Mouse (Mus musculus) intestine, embryonic 14.5 days (tissue): Measurements from ENCODE around the gene Cib1. TPM values are rescaled to one million over a fixed set of nuclear protein-coding genes. Genes with fewer than 3 reads are reported as not detected.

ENCODE experiments used
- ATAC-seq: fragments of 200-750 bp; cut with Nextera tagmentation; replicated peaks from 2 replicates; pipeline ENCODE4 v1.8.0; 2017; ENCODE audit warnings: low read depth, moderate number of reproducible peaks, moderate TSS enrichment, moderate library complexity; ENCODE audit not compliant: low FRiP score, low TSS enrichment
- DNase-seq: peaks from one replicate; pipeline ENCODE4 v3.0.0-alpha.2; 2018; ENCODE audit warnings: low spot score
- H3K27ac ChIP-seq: fragments of 300-500 bp; sonication (generic); 2 replicates; pipeline ENCODE4 v1.5.1; 2014; ENCODE audit warnings: low read depth, mild to moderate bottlenecking, control low read depth
- H3K27me3 ChIP-seq: fragments of 300-500 bp; sonication (generic); replicated peaks from 2 replicates; pipeline ENCODE4 v1.6.1; 2014; ENCODE audit warnings: low read length, control low read depth; ENCODE audit not compliant: control insufficient read depth, insufficient read depth
- H3K36me3 ChIP-seq: fragments of 300-500 bp; sonication (generic); 2 replicates; pipeline ENCODE4 v1.6.1; 2014; ENCODE audit warnings: low read length, control low read depth; ENCODE audit not compliant: control insufficient read depth, insufficient read depth
- H3K4me1 ChIP-seq: fragments of 300-500 bp; sonication (generic); replicated peaks from 2 replicates; pipeline ENCODE4 v1.6.1; 2014; ENCODE audit warnings: low read length, control low read depth, mixed read lengths; ENCODE audit not compliant: control insufficient read depth, insufficient read depth
- H3K4me2 ChIP-seq: fragments of 300-500 bp; sonication (generic); 2 replicates; pipeline ENCODE4 v1.6.1; 2014; ENCODE audit warnings: low read length
- H3K4me3 ChIP-seq: fragments of 300-500 bp; sonication (generic); 2 replicates; pipeline ENCODE4 v1.5.1; 2014; ENCODE audit warnings: low read depth, low read length, control low read depth, mixed read lengths
- H3K9ac ChIP-seq: fragments of 300-500 bp; sonication (generic); 2 replicates; pipeline ENCODE4 v1.6.1; 2014; ENCODE audit warnings: mild to moderate bottlenecking, low read length
- H3K9me3 ChIP-seq: fragments of 300-500 bp; sonication (generic); 2 replicates; pipeline ENCODE4 v1.6.1; 2016; ENCODE audit warnings: low read length, control low read depth; ENCODE audit not compliant: control insufficient read depth
- WGBS: fragments of 180-500 bp; shearing (Covaris S2); extraction: QIAGEN DNeasy Blood & Tissue Kit; methylation state at CpG from one replicate; pipeline ENCODE4 v1.1.7; 2014; 5-methylcytosine and 5-hydroxymethylcytosine counted together
- polyA plus RNA-seq: library from polyadenylated mRNA; unstranded; fragments of >200 nt; fragmentation: Nextera tagmentation; extraction: Ambion mirVana; gene quantifications from 2 replicates; pipeline ENCODE4 v1.2.1, GENCODE M21; 2014

Cib1 gene
- polyA plus RNA-seq, 1 experiment from 2014 or later, result 156 TPM

DNA sequence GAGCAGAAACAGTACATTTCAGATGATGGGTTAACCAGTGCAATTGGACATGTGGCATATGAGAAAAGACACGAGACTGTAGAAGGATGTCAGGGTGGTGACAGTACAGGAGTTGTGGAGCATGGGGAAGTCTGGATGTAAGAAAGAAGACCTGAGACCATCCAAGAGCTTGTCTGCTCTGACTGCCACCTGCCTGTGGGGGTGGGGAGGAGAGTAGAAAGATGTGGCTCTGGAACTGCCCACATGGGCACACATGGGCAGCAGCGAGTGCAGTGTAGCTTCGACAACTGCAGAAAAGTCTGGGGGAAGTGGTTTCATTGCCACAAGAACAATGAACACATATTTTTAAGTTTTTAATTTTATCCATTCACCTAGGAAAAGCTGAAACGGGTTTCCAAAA lies 35.2 kb downstream of the Cib1 start:
- H3K9me3 ChIP-seq, result no peaks in the 10 kb centered on the region
- 18% methylated on average over 4 of the region's 4 CpGs for WGBS
- no peak for ATAC-seq
- no peaks in the 10 kb centered on the region for H3K27me3 ChIP-seq
- 0 out of 2 replicates have a peak, but pooled peaks cover 3% of the 10 kb centered on the region for H3K36me3 ChIP-seq
- H3K4me2 ChIP-seq, result peak overlapping the region; percentile 75
- no peak for DNase-seq
- peak overlapping the region; percentile 69; the same call in 1 of the 2 replicates for H3K9ac ChIP-seq
- peak overlapping the region; percentile 67 for H3K4me3 ChIP-seq
- peak overlapping the region; percentile 93 for H3K27ac ChIP-seq
- H3K4me1 ChIP-seq, result peaks cover 38% of the 10 kb centered on the region

DNA sequence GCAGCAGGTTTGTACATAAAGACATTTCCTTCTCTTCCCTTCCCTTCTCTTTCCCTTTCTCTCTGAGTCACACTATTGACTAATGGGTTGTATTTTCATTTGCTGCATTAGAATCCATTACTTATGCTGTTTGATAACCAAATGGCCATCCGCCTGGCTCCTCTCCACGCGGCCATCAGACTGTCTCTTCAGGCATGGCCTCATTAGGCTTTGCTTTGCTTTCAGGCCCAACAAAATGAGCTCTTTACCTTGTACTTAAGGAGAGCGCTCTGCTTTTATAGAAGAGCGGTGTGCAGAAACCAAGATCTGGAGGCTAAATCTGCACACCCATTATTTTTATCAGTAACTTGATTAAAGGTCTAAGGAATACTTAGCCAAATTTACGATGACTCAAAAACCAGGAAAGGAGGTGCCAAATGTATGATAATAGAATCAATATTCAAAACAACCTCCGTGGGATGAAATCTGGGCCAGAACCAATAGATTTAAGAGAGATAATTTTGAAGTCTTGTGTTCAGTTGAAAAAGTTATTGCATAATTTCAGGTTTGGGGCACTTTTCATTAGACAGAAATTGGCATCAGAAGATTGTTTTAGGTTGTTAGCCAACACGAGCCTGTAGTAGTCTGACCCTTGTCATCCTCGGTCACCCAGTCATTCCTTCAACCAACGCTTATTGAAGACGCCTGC lies 36.9 kb downstream of the Cib1 start:
- 89% methylated on average over 10 of the region's 11 CpGs for WGBS
- no peaks in the 10 kb centered on the region for H3K36me3 ChIP-seq
- peaks cover 48% of the 10 kb centered on the region for H3K4me1 ChIP-seq
- H3K9ac ChIP-seq, result no peak overlapping the region
- ATAC-seq (no peak), DNase-seq (no peak)
- no peak overlapping the region for H3K27ac ChIP-seq
- H3K4me2 ChIP-seq, result no peak overlapping the region
- no peaks in the 10 kb centered on the region for H3K9me3 ChIP-seq
- no peak overlapping the region for H3K4me3 ChIP-seq
- H3K27me3 ChIP-seq, result no peaks in the 10 kb centered on the region

DNA sequence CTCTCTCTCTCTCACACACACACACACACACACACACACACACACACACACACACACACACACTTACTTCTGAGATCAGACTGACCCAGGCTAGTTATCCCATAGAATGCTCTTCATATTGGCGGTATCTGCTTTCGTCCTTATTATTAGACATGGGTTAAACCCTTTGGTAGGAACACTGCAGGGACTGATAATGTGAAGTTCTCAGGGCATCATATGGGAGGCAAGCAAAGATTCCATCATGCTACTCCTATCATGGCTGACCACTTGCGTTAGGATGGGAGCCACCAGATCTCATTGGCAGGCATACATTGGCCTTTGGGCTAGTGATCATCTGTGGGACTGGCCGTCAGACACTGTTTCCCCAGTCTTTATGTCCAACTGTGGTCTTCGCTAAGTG lies 37.5 kb downstream of the Cib1 start:
- WGBS, result 96% methylated on average over 5 of the region's 5 CpGs
- H3K9me3 ChIP-seq, result no peaks in the 10 kb centered on the region
- ATAC-seq, result no peak

DNA sequence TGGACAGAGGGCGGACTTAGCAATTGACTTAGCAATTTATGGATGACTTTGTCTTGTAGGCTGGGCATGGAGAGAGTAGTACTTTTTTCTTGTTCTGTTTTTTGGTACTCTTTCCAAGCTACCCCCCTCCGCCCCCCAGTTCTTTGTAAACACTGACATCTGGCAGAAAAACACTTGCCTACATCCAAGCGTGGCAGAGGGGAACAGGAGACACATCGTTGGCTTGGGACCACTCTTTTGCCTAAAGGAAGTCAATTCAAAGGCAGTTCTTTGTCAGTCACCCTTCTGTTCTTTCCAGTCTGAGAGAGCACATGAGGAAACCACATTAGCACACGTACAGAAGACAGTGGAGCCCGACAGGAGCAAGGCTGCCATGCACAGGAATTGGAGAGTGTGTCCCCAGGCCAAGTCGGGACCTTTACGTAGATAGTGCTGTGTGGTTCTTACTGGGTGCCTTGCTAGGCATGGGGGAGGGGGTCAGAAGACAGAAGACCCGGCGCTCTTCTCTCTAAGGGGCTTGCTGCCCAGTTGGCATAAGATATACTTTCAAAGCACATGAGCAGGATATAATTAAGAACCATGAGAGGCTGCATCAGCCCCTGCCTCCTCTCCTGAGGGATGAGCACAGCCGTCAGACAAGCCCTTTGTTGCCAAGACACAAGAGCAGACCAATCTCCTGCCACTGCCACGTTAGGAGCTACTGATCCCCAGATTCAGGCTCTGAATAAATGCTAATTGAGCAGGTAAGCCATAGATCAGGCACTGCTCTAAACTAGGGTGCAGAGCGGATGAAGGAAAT lies 38.5 kb downstream of the Cib1 start:
- Histone ChIP-seq H3K9ac (no peak overlapping the region), H3K27me3 (no peaks in the 10 kb centered on the region), H3K4me1 (peaks cover 38% of the 10 kb centered on the region), H3K4me3 (no peak overlapping the region), H3K9me3 (no peaks in the 10 kb centered on the region), H3K27ac (no peak overlapping the region), H3K36me3 (no peaks in the 10 kb centered on the region), H3K4me2 (no peak overlapping the region)
- no peak for ATAC-seq
- 77% methylated on average over 13 of the region's 13 CpGs for WGBS
- no peak for DNase-seq

More for the DNA sequence above, 37.5 kb downstream of the Cib1 start:
- H3K4me3 ChIP-seq, result no peak overlapping the region
- DNase-seq, result no peak
- H3K4me1 ChIP-seq, result peaks cover 44% of the 10 kb centered on the region
- H3K4me2 ChIP-seq, result no peak overlapping the region
- no peak overlapping the region for H3K27ac ChIP-seq
- no peak overlapping the region for H3K9ac ChIP-seq
- H3K27me3 ChIP-seq, result no peaks in the 10 kb centered on the region
- no peaks in the 10 kb centered on the region for H3K36me3 ChIP-seq

DNA sequence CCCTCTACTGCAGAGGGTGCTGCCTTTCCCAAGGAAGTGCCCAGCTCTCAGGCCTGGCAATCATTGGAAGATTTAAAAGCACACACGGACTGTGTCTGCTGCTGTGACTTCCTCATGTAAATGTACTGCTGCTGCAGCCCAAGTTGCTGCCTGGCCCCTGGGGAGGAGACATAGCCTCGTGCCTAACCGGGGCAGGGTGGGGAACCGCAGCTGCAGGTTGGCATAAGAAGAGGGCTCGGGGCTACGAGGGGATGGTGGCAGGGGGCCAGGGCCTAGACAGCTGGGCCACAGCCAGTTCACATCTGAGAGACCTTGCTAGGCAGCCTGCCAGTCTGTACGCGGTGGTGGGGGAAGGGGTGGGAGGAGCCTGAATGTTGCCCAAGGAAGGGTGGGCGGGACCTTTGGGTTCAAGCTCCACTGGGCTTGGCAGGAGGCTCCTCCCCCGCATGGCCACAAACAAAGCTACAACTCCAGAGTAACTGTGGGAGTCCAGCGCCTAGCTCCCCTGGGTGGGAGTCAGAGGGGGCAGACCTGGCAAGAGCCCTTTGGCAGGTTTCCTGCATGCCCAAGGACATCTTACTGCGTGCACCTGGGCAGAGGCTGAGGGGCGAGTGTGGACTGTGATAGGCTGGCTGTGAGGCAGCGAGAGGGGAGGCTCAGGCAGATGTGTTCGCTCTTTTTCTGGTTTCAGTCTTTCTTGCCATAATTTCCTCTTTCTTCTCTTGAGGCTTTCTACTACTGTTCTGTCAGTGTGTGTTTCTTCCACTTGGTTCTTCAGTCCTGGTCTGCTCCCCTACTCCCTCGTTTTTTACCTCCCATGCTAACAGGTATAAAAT lies 40.2 kb downstream of the Cib1 start:
- peak; percentile 89 for DNase-seq
- WGBS, result 10% methylated on average over 16 of the region's 16 CpGs
- Histone ChIP-seq H3K27ac (peak overlapping the region; percentile 82), H3K4me1 (peaks cover 38% of the 10 kb centered on the region), H3K9ac (peak overlapping the region; percentile 31; the same call in 1 of the 2 replicates), H3K4me3 (peak overlapping the region; percentile 20), H3K27me3 (no peaks in the 10 kb centered on the region), H3K4me2 (peak overlapping the region; percentile 49), H3K36me3 (no peaks in the 10 kb centered on the region), H3K9me3 (no peaks in the 10 kb centered on the region)
- peak; percentile 73 for ATAC-seq

DNA sequence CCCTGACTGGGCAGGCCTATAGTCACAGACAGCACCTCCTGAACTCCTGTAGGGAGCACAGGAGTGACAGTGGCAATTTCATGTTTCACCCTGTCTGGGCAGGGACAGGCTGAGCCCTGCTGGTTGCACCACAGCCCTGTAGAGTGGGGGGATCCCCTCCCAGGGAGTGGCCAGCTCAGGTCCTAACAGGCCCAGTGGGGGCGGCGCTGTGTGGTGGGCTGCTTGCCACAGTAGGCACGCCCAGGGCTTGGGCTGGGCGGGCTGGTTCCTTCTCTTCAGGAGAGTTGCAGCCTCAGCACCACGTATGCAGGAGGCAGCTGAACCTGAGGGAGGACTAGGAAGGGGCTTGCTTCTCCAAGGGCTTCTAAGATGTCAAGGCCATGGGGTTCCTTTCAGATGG lies 41.2 kb downstream of the Cib1 start:
- Histone ChIP-seq H3K27ac (peak overlapping the region; percentile 82), H3K9ac (no peak overlapping the region), H3K9me3 (no peaks in the 10 kb centered on the region), H3K4me1 (peaks cover 37% of the 10 kb centered on the region), H3K36me3 (no peaks in the 10 kb centered on the region), H3K4me3 (no peak overlapping the region), H3K27me3 (no peaks in the 10 kb centered on the region), H3K4me2 (no peak overlapping the region)
- ATAC-seq (0 out of 2 replicates have a peak, but pooled peaks have one; percentile 37), DNase-seq (no peak)
- WGBS, result 54% methylated on average over 5 of the region's 5 CpGs

DNA sequence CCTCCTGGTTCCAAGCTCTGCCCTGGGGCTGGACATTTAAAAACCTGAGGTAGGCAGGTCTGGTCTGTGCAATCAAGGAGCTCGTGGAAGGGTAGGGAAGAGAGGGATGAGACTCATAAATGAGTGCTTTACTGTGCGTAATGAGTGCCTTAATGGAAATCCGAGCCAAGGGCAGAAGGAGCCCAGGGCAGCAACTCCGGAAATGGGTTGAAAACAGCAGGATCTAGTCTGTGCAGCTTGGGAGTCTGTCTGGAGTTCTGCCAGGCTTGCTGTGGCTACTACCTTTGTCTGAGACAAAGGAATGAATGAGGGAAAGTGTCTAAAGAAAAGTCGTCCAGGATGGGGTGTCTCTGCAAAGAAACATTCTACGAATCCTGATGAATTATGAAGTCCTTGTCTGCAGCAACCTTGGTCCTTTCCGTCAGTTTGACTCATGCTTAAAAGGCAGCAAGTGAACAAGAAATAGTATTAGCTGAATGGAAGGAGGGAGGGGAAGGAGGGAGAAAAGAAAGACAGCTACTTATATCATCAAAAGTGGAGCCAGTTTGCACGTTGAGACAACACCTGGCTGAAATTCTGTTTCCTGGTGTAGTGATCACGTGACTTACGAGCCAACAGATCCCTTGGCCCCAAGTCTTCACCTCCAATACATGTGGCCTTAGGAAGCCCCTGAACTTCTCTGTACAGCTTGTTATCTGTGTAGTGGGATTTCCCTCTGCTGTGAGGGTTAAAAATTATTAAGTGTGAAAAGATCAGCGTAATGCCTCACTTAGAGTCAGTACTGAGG lies 43.3 kb downstream of the Cib1 start:
- Histone ChIP-seq H3K27ac (no peak overlapping the region), H3K27me3 (no peaks in the 10 kb centered on the region), H3K4me3 (no peak overlapping the region), H3K4me2 (no peak overlapping the region), H3K4me1 (peaks cover 46% of the 10 kb centered on the region), H3K9ac (no peak overlapping the region), H3K36me3 (no peaks in the 10 kb centered on the region), H3K9me3 (no peaks in the 10 kb centered on the region)
- no peak for ATAC-seq
- WGBS, result 47% methylated on average over 11 of the region's 11 CpGs
- DNase-seq, result no peak
